Mouse (Mus musculus): ENCODE measurements at regions not wholly inside any gene's neighbourhood (a gene's known extent, or its start where the extent isn't known, plus 50 kb on each side); places are given as distances from the start of the nearest gene placed in this dataset.

GRCm38 (mm10) chr13:99675951-99676350, 159.6 kb upstream of the Map1b start:
- no peak for TF ChIP-seq RCOR1 (IDR thresholded peaks at IDR 0.05; ENCODE audit: low read depth, low read length)
- no peak for TF ChIP-seq POLR2A (IDR thresholded peaks at IDR 0.05; ENCODE audit: control insufficient read depth in 1 of 2, insufficient read depth in 1 of 2, low read depth in 1 of 2, low read length in 2 of 2, poor library complexity in 1 of 2)
- TF ChIP-seq UBTF (IDR thresholded peaks at IDR 0.05; ENCODE audit: borderline replicate concordance, insufficient read depth, low read depth, low read length), result no peak
- TF ChIP-seq EP300 (IDR thresholded peaks at IDR 0.05; ENCODE audit: low read depth in 1 of 2, low read length in 2 of 2), result no peak
